Mouse (Mus musculus): ENCODE measurements around the gene Epb42.

GRCm38 (mm10) chr2:121071871-121072270 is 35.0 kb upstream of the Epb42 start:
- no peak for TF ChIP-seq POLR2A (IDR thresholded peaks at IDR 0.05; ENCODE audit: insufficient read depth, low read depth, low read length)
- TF ChIP-seq CTCF (IDR thresholded peaks at IDR 0.05) = no peak
